Mouse (Mus musculus) ES-Bruce4 (cell line): ENCODE results near the gene Masp1.

Experiments
- CTCF ChIP-seq: IDR thresholded peaks from one replicate; pipeline ENCODE4 v1.8.1; 2011; ENCODE audit warnings: low read depth, low read length
- EP300 ChIP-seq: IDR thresholded peaks from 2 replicates; pipeline ENCODE4 v1.6.1; 2011; ENCODE audit warnings: low read depth, low read length; ENCODE audit not compliant: insufficient read depth
- POLR2A ChIP-seq: IDR thresholded peaks from one replicate; pipeline ENCODE4 v1.8.1; 2011; ENCODE audit warnings: low read length; ENCODE audit not compliant: insufficient read depth

DNA sequence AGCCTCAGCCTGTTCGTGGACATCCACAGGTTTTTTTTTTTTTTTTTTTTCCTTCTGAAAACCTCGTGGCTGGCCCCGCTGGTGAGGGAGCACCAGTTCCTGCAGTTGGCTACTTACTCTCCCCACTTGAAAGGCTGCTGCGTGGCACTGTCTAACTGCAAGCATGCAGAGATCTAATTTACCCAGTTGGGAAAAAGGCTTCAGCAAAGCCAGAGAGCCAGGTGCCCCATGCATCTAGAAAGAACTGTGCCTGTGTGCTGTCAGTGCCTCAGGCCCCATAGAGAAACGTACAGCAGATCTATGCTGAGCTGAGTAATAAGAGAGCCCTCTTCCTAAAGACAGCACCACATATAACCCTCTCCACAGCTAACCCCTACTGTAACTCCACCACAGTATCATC, 477 bp upstream of the Masp1 start:
- TF ChIP-seq EP300 (no peak), CTCF (no peak), POLR2A (no peak)
